Mouse (Mus musculus) embryonic fibroblast, embryonic 13.5 days (primary cell): ENCODE measurements around the gene 5730480H06Rik.

Source experiments
- CTCF ChIP-seq: IDR thresholded peaks from 2 replicates; pipeline ENCODE4 v1.5.1; 2011; ENCODE audit warnings: mild to moderate bottlenecking, control low read depth, low read length, moderate library complexity, borderline replicate concordance; ENCODE audit not compliant: insufficient read depth
- POLR2A ChIP-seq: IDR thresholded peaks from 2 replicates; pipeline ENCODE4 v1.6.1; 2011; ENCODE audit warnings: low read depth, mild to moderate bottlenecking, control low read depth, low read length, moderate library complexity

- TF ChIP-seq POLR2A = no peak
- TF ChIP-seq CTCF = no peak
Measured at GRCm38 (mm10) chr5:48315057-48315602, 12.6 kb upstream of the 5730480H06Rik start.
